Mouse (Mus musculus) erythroblast, embryonic 14.5 days (primary cell): ENCODE results near the gene Aqp11. TPM values are rescaled to one million over a fixed set of nuclear protein-coding genes. Genes with fewer than 3 reads are reported as not detected.

ENCODE experiments used
- H3K27me3 ChIP-seq: 2 replicates; pipeline ENCODE4 v1.6.1; 2012; ENCODE audit warnings: inconsistent platforms; ENCODE audit not compliant: control insufficient read depth
- H3K36me3 ChIP-seq: 2 replicates; pipeline ENCODE4 v1.6.1; 2012; ENCODE audit warnings: mild to moderate bottlenecking, inconsistent platforms; ENCODE audit not compliant: control insufficient read depth
- H3K4me1 ChIP-seq: 2 replicates; pipeline ENCODE4 v1.6.1; 2012; ENCODE audit warnings: inconsistent platforms; ENCODE audit not compliant: control insufficient read depth
- H3K4me3 ChIP-seq: replicated peaks from 2 replicates; pipeline ENCODE3; 2012; ENCODE audit warnings: moderate library complexity, mild to moderate bottlenecking, inconsistent platforms
- H3K9me3 ChIP-seq: 2 replicates; pipeline ENCODE4 v1.6.1; 2012; ENCODE audit warnings: low read length, inconsistent platforms, mixed read lengths; ENCODE audit not compliant: control insufficient read depth
- GATA1 ChIP-seq: IDR thresholded peaks from 2 replicates; pipeline ENCODE4 v1.6.1; 2012; ENCODE audit warnings: low read length, inconsistent platforms, mixed read lengths
- TAL1 ChIP-seq: IDR thresholded peaks from 3 replicates; pipeline ENCODE4 v1.6.1; 2012; ENCODE audit warnings: low read length, inconsistent platforms, mixed read lengths
- polyA plus RNA-seq: library from polyadenylated mRNA; stranded (reverse); fragments of >175 nt; gene quantifications from 2 replicates; pipeline ENCODE4 v1.2.3, GENCODE M21; 2012

Gene Aqp11
- polyA plus RNA-seq, 1 experiment, result 0.13 TPM

GRCm38 (mm10) chr7:97748527-97749206 lies 10.6 kb upstream of the Aqp11 start:
- TF ChIP-seq GATA1 (no peak), TAL1 (no peak)
- Histone ChIP-seq H3K9me3 (no peaks in the 10 kb centered on the region), H3K4me1 (peaks cover 48% of the 10 kb centered on the region), H3K4me3 (peak overlapping the region; percentile 68), H3K27me3 (no peaks in the 10 kb centered on the region), H3K36me3 (no peaks in the 10 kb centered on the region)

DNA sequence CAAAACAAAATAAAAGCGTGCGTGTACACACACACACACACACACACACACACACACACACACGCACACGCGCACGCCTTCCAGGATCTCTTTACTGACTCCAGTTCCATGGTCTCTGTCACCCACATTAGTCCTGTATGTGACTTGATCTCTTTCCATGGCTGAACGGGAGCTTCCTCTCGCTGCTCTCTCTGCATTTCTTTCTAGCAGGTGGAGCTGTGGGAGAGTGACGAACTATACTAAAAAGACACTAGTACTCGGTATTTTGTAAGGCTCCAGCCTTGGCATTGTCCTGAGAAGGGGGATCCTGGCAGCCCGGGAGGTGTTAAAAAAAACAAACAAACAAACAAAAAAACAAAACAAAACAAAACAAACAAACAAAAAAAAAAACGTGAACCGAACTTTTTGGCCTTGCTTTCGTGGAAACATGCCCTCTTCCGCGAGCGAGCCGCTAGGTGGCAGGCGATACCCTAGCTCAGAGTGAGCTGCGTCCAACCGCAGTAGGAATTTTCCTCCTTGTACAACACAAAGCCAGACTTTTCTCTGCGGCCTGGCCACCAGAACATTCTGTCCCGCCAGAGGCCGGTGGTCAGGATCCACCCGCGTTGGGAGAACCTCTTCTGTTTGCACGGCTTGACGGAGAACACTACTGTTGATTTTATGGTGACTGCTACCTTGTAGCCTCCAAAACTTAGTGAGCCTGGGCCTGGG lies 9.9 kb upstream of the Aqp11 start:
- peaks cover 48% of the 10 kb centered on the region for H3K4me1 ChIP-seq
- no peaks in the 10 kb centered on the region for H3K36me3 ChIP-seq
- no peak for TF ChIP-seq TAL1
- TF ChIP-seq GATA1, result no peak
- H3K9me3 ChIP-seq, result no peaks in the 10 kb centered on the region
- H3K27me3 ChIP-seq, result no peaks in the 10 kb centered on the region
- H3K4me3 ChIP-seq, result peak overlapping the region; percentile 68

DNA sequence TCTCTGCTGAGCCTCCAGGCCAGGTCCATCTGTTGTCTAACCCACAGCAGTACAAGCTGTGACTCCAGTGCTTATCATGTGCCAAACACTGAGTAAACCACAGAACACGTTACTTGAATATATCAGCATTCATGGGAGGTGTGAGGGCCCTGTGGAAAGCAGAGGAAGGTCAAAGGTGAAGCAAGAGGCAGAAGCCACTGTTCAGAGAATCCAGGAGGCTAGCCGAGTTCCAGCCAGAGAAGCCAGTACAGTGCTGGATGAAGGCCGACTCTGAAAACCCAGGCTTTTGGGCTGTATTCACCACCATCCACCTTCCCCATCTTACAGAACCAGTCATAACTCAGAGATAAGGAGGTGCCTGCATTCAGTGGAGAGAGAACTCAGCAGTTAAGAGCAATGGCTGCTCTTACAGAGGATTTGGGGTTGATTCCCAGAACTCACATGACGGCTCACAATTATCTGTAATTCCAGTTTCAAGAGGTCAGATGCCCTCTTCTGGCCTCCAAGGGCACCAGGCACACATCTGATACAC lies 9.2 kb upstream of the Aqp11 start:
- Histone ChIP-seq H3K36me3 (no peaks in the 10 kb centered on the region), H3K4me3 (peak overlapping the region; percentile 37), H3K27me3 (no peaks in the 10 kb centered on the region), H3K4me1 (peaks cover 54% of the 10 kb centered on the region), H3K9me3 (no peaks in the 10 kb centered on the region)
- TF ChIP-seq TAL1 (no peak), GATA1 (peak; percentile 7; the same call in 1 of the 2 replicates)

- H3K9me3 ChIP-seq, result no peaks in the 10 kb centered on the region
- H3K4me3 ChIP-seq, result no peak overlapping the region
- H3K27me3 ChIP-seq, result no peaks in the 10 kb centered on the region
- peaks cover 71% of the 10 kb centered on the region for H3K4me1 ChIP-seq
- no peaks in the 10 kb centered on the region for H3K36me3 ChIP-seq
- TF ChIP-seq GATA1 (no peak), TAL1 (no peak)
Observed at GRCm38 (mm10) chr7:97745299-97745698, 7.2 kb upstream of the Aqp11 start.

GRCm38 (mm10) chr7:97741756-97742291 lies 3.7 kb upstream of the Aqp11 start:
- no peak overlapping the region for H3K4me3 ChIP-seq
- H3K9me3 ChIP-seq, result no peaks in the 10 kb centered on the region
- H3K36me3 ChIP-seq, result no peaks in the 10 kb centered on the region
- peaks cover 63% of the 10 kb centered on the region for H3K4me1 ChIP-seq
- H3K27me3 ChIP-seq, result no peaks in the 10 kb centered on the region
- no peak for TF ChIP-seq GATA1
- no peak for TF ChIP-seq TAL1

GRCm38 (mm10) chr7:97740948-97741347 lies 2.9 kb upstream of the Aqp11 start:
- H3K4me1 ChIP-seq, result peaks cover 62% of the 10 kb centered on the region
- TF ChIP-seq GATA1 (no peak), TAL1 (no peak)
- no peak overlapping the region for H3K4me3 ChIP-seq
- H3K9me3 ChIP-seq, result no peaks in the 10 kb centered on the region
- no peaks in the 10 kb centered on the region for H3K36me3 ChIP-seq
- H3K27me3 ChIP-seq, result no peaks in the 10 kb centered on the region

DNA sequence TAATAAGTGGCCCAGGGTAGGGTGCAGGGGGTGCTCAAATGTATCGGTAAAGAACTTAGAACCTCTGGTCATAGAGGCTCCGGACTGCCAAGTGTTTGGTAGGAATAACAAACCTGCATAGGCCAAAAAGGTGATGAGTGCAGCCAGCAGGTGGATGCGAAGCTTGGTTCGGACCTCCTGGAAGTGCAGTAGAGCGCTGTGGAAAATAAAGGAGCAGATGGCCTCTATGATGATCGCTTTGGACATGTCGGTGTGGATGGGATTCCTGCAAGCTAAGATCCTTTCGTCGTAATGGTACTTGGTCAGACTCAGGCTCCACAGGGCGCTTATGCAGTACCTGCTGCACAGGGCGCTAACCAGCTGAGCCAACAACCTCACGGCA lies 842 bp downstream of the Aqp11 start:
- Histone ChIP-seq H3K36me3 (no peaks in the 10 kb centered on the region), H3K4me1 (peaks cover 81% of the 10 kb centered on the region), H3K4me3 (peak overlapping the region; percentile 69), H3K27me3 (no peaks in the 10 kb centered on the region), H3K9me3 (no peaks in the 10 kb centered on the region)
- TF ChIP-seq GATA1 (no peak), TAL1 (no peak)

- Histone ChIP-seq H3K9me3 (no peaks in the 10 kb centered on the region), H3K4me1 (peaks cover 79% of the 10 kb centered on the region), H3K36me3 (no peaks in the 10 kb centered on the region; the same call in 1 of the 2 replicates), H3K27me3 (no peaks in the 10 kb centered on the region), H3K4me3 (no peak overlapping the region)
- TF ChIP-seq TAL1 (no peak), GATA1 (no peak)
Observed at GRCm38 (mm10) chr7:97735886-97736420, 2.1 kb downstream of the Aqp11 start.

GRCm38 (mm10) chr7:97735021-97735420 lies 3.1 kb downstream of the Aqp11 start:
- Histone ChIP-seq H3K9me3 (no peaks in the 10 kb centered on the region), H3K36me3 (no peaks in the 10 kb centered on the region; the same call in 1 of the 2 replicates), H3K4me1 (peaks cover 83% of the 10 kb centered on the region), H3K4me3 (no peak overlapping the region), H3K27me3 (no peaks in the 10 kb centered on the region)
- TF ChIP-seq GATA1, result no peak
- TF ChIP-seq TAL1, result no peak
